Mouse (Mus musculus) megakaryocyte-erythroid progenitor cell, adult 5-6 weeks (primary cell): Measurements from ENCODE around the gene Endov. TPM values are rescaled to one million over a fixed set of nuclear protein-coding genes. Genes with fewer than 3 reads are reported as not detected.

Experiments
- ATAC-seq: replicated peaks from 2 replicates; pipeline ENCODE4 v1.8.0; 2016; ENCODE audit warnings: mild to moderate bottlenecking, inconsistent platforms; ENCODE audit not compliant: severe bottlenecking, poor library complexity, low FRiP score, low TSS enrichment
- total RNA-seq, 2 experiments: library from RNA; stranded (forward) in 1 of 2; stranded (reverse) in 1 of 2; fragments of 200-1000, 215-1000 nt in 1 of 2; fragments of >200 nt in 1 of 2; fragmentation: Nextera tagmentation in 1 of 2; gene quantifications; 2 replicates each; pipeline ENCODE4 v1.2.3; 2014 to 2017

Gene Endov
- total RNA-seq, 2 experiments from 2014 or later = 10.5 to 20.0 TPM

DNA sequence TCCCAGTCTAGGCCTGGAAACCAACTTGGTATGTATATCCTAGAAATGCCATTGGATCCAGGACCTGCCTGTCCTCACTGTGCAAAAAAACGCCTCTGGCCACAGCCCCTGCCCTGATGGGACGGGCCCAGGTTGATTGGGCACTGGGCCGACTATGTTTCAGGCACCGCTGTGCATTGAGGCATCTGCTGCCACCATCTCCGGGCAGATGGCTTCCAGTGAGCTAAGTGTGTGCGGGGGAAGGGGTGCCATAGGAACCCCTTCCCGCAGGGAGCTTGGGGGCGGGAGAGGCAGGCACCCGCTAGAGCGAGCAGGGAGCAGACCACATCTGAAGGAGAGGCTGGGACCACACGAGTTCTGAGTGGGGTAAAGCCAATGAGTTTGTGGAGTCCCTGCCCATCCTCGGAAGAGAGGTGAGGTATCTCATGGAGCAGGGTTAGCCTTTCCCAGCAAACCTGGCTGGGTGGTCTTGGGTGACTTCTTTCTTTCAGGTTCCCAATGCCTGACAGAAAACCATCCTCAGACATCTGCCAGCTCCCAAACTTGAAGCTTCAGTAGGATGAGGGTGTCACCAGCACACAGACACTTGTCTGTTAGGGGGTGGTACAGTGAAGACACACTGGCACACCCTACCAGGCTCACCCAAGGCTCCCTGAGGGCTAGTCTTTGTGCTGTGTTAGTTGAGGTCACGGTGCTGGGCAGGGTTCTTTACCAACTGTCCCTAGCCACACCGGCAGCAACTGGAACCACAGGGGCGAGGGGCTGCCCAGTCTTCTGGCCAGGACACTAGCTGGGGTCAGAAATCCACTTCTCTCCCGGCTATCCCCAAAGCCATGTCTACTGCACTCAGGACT, 24.9 kb downstream of the Endov start:
- ATAC-seq = no peak

DNA sequence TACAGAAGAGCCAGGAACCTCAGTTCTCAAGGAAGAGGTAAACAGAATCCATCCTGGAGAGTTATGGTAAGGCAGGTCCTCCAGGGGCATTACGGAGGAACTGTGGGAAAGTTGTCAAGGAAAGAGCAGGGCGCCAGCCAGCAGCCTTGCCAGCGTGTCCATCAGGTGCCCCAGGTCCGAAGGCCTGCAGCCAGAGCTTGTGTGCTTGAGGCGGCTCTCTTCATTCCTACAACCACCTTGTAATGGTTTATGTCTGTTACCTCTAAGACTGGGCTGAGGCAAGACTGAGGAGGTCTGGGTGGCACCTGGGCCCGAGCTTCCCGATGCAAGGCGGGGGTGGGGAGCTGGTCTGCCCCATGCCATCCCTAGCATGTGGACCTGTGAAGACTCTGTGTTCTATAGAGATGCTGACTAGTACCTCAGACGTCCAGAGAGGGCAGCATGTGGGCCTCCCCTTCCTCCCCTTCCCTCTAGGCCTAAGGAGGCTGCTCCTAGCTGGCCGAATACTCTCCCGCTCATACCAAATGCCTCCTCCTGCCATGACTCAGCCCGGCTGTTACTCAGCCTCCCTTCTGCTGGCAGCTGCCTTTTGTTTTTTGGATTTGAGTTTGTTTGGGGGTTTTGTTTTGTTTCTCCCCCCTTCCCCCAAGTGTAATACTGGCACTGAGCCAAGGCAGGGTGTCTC, 25.7 kb downstream of the Endov start:
- ATAC-seq = no peak

DNA sequence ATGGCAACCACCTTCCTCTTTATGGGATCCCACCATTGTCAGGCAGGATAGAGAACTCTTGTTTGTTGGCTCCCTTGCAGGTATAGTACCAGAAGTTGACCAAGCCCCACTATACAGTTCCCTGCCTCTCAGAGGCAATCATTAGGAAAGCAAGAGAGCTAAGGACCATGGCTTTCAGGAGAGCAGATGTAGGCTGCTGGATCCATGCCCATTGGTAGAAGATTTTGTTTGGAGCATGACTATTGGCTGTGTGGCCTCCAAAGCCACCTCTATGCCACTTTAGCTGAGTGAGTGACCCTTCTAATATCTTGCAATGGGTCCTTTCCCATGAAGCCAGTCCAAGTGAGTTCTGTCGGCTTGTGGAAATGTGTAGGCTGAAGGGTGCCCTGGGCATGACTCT, 28.2 kb downstream of the Endov start:
- no peak for ATAC-seq

DNA sequence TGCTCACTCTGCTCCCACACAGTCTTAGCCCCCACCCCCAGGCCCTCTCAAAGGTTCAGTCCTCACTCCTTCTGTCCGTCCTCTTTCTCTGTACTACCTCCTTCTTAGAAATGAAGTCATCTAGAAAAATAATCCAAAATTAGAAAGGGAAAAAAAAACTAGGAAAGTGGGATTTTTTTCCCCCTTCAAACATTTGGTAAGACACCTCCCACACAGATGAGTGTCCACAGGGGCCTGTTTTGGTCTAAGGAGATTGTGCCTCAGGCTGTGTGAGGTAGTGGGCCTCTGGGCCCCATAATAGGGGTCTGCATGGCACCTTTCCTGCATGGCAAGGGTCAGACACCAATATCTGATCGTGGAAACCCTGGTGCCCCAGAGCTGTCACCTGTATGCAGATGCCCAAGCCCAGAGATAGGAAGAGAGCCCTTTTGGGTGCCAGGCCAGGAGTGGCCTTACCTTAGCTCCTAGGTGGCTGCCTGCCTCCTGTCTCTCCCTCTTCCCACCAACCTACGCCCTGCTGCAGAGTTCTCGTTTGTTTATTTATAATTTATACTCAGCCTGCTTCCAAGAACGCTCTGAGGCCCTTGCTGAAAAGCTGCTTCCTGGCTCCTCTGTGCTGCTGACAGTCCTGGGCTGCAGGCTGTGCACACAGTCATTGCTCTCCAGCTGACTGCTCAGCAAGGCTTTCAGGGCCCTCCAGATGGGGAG, 29.0 kb downstream of the Endov start:
- ATAC-seq = no peak

DNA sequence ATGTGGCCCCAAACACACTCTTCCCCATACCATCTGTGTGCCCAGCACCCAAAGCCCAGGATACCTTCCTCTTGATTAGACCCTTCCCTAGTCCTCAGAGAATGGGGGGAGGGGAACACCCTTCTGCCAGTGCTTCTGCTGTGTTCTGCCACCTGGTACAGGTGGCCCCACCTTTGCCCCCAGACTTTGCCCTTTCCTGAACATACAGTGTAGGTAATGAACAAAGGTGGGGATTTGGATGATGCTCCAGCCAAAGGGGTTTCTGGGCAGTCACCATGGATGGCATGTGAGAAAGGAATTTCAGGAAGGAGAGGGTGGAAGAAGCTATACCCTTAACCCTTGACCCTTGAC, 29.5 kb downstream of the Endov start:
- no peak for ATAC-seq

DNA sequence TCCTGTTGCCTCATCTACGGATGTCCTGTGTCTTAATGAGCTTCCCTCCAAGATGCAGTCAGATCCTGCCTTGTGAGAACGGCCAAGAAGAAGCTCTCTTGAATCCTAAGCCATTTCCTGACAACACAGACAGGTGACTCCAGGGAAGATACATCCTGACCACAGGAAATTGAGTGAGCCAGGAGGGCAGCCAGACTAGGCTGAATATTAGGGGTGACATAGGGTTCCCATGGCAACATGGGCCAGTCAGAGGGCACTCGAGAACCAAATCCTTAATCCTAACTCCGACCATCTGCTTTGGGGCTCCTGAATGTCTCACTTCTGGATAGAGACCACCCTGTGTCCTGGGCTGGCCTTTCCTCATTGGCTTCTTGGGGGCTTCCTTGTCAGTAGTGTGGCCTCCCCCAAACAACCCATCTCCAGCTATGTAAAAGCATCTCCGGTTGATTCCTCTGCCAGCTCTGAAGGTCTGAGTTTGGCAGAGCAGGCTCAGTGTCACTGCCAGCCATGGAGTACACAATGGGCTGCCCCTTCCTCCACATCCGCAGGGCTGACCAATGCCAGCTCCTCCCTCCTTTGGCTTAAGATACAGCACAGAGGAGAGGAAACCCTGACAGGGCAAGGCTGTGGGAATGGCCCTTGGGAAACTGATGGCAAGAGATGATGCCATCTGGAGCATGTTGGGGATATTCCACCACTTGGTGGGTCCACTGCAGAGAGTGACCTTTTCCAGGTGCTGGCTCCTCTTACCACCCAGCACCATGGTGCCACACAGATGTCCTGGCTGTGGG, 31.0 kb downstream of the Endov start:
- no peak for ATAC-seq

DNA sequence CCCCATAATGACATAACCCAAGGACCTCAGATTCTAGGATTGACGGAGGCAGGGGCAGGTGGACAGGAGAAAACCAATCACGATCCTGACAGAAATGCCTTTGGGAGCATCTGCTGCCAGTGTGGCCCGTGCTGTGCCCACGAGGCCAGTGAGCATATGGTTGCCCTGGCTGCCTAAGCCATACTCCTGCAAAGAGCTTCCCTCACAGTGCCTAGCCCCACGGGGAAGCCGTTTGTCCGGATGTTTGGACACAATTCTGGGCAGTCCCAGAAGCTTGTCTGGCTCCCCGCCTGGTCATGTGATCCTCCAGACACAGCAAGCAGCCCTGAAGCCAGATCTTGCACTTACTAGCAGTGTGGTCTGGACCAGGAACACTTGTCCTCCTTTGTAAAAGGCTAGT, 31.6 kb downstream of the Endov start:
- ATAC-seq = no peak

DNA sequence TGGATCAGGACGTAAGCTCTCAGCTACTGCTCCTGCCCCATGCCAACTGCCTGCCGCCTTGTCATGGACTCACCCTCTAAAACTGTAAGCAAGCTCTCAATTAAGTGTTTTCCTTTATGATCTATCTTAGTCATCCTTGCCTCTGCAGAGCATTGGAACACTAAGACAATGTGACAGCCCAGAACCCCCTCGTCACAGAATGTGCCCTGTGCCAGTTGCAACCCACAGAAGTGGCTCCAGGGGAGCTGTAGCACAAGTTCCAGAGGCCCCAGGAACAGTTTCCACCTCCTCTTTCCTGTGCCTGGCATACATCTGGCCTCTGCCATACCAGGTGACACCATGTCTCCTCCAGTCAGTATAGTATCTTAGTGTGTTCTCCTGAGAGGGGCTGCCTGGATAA, 32.2 kb downstream of the Endov start:
- no peak for ATAC-seq

DNA sequence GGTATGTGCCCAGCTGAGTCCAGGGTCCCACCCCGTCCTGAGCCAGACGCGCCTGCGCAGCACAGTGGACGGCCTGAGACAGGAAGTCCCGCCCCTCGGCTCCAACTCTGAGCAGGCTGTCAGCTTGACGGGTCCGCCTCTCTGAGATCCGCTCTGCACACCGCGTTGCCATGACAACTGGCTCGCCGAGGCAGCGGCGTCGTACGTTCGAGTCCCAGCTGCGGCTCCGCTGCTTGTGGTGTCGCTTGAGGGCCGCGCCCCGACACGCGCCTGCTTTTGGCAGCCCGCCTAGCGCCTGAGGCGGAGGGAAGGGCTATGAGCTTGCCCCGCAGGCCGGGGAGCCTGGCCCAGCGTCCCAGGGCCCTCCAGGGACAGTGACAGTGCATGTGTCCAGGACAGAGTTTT, 33.4 kb downstream of the Endov start:
- ATAC-seq = peak; percentile 92

DNA sequence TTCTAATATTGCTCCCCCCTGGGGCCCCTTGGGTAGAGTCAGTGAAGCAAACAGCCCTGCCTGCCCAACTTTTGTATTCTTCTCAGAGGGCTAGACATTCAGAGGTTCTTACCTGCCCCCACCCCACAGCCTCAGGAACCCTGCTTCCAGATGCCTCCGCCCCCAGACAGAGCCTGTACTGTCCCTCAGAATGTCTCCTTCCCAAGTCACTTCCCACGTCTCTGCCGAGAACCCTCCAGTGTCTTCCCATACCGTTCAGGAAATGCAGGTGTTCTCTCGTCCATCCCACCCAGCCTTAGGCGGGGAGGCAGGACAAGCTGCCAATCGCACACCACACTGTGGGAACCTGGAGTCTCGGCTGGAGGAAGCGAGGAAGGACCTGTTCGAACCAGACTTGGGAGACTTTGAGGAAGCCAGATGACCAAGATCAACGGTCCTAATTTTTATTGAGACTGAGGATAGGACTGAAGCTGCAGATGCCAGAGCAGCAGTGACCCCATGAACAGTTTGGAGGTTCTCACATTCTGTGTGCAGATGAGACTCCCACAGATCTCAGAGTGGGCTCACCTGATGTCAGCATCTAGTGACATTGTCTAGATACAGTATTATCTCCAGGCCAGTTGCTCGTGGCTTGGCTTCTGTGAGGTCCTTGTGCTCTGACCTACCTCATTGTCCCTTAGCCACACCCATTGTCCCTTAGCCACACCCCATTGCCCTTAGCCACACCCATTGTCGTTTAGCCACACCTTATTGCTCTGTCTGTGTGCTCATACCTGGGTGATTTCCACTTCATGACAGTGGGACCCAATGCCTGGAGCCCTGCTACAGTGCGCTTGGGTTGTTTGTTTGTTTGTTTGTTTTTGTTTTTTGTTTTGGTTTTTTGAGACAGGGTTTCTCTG, 35.2 kb downstream of the Endov start:
- ATAC-seq = 0 out of 2 replicates have a peak, but pooled peaks have one; percentile 39

DNA sequence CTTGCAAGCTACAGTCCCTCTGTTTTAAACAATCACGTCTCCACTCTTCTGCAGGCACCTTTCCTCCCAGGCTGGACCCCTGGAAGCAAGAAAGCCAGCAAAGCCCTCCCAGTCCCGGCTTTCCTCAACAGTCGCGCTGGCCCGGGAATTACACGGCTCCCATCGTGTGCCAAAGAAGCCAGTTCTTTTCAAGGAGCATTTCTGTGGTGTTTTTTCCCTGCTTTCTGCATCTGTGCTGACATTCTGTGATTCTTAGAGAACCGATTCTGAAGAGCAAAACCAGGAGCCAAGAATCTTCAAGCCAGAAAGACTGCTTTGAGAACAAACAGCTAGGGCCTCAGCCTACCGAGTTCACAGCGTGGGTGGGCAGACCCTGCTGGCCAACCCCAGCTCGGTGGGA, 37.8 kb downstream of the Endov start:
- no peak for ATAC-seq

DNA sequence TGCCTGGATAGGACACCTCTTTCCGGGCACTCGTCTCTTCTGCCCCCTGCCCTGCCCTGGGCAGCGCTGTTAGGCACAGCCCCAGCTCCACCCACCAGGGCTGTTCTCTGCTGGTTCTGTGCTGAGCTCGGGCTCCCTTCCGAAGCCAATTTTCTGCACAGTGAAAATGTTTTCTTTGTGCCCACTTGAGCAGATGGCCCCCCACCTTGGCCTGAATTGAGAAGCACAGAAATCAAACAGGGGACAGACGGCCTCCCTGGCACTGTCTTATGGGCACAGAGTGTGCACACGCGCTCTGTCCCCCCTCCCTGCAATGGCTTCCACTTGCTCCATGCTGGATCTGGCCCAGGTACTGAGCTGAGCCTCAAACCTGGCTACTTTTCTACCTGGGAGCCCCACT, 41.3 kb downstream of the Endov start:
- ATAC-seq = no peak

DNA sequence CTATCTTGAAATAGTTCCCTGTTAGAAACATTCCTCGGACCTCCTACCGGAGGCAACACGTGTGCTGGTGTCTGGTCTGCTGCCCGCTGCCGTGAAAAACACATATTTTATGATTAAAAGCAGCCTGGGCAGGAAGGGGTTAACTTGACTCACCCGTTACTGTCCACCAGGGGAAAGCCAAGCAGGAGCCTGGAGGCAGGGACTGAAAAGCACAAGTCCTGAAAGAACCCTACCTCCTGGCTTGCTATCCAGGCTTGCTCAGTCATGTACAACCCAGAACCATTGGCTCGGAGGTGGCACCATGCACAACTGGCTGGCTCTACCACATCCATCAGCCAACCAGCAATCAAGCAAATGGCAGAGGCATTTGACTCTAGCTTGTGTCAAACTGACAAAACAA, 42.6 kb downstream of the Endov start:
- peak; percentile 22; the same call in 1 of the 2 replicates for ATAC-seq

DNA sequence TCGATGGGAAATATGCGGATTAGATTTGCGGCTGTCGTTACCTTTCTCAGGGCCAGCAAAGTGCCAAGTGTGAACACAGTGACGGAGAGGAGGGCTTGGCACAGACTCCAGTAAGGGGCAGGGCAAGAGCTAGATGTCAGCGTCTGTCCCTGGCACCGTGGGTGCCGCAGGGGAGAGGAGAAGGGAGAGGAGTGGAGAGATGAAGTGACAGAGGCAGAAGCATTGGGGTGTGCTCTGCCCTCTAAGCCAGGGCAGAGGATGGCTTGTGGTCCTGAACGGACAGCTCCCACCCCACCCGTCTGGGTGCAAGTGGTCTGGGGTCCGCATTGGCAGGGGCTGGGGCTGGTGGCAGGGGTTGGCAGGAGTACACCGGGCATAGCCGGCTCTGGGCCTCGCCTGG, 48.8 kb downstream of the Endov start:
- ATAC-seq = no peak

DNA sequence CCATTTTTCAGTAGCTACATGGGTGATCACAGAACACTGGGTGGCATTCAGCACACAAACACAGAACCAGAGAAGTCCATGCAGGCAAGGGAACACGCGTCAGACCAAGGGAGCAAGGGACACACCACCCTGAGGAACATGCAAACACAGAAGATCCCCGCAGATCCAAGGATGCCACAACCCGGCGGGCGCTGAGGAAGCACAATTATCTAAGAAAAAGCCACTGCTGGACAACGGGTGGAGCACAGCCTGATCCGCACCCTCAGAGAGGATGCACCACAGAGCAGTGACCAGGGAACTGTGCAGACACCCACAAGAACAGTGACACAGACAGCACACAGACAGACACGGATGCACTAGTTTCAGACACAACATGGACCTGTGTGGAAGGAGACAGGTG, 49.4 kb downstream of the Endov start:
- no peak for ATAC-seq

DNA sequence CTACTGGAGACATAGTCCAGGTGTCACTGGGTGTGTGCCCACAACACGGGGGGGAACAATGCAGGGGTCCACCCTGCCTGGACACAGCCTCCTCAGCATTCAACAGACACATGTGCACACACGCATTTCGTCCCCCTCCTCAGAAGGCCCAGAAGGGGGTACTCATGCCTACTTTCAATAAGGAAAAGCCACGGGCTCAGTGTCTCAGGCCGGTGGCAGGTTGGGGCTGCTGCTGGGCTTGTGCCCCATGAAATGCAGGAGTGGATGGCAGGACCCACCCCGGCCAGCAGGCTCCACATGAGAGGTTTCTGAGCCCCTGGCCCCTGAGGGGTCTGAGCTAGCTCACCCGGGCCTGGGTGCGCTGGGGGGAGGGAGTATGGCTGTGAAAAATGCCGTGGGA, 49.9 kb downstream of the Endov start:
- ATAC-seq = no peak

DNA sequence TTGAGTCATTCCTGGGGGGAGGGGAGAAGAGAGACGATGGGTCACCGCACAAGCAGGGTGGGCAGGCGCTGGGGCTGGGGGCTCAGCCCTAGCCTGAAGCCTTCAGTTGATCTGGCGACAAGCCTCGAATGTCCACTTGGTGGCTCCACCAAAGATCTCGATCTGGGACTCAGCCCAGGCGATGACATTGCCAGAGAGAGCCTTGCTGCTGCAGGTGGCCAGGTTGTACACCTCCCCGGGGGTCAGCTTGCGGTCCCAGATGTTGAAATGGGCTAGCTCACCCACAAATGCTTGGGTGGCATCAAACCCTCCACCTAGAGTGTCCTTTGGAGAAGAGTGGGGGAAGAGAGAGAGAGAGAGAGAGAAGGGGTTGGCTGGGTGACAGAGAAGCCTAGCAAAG, 51.2 kb downstream of the Endov start:
- ATAC-seq = no peak

DNA sequence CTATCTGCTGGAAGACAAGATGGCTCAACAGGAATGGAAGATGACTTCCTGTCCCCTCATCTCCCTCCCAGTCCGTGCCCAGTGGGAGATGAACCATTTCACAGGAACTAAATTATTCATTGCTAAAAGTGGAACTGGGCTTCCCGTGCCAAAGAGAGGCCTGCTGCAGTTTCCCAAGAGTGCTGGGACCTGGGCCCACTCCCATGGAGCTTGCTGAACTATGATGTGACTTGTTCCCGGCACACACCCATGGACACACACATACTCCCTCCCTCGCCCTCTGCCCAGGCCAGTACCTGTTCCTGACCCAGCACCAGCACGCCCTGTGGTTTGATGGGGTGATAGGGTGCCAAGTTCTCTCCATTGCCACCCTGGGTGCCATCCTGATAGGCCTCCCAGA, 51.7 kb downstream of the Endov start:
- ATAC-seq = no peak
